ENCODE assay signal across 8 mouse cellular contexts in the genomic region with DNA sequence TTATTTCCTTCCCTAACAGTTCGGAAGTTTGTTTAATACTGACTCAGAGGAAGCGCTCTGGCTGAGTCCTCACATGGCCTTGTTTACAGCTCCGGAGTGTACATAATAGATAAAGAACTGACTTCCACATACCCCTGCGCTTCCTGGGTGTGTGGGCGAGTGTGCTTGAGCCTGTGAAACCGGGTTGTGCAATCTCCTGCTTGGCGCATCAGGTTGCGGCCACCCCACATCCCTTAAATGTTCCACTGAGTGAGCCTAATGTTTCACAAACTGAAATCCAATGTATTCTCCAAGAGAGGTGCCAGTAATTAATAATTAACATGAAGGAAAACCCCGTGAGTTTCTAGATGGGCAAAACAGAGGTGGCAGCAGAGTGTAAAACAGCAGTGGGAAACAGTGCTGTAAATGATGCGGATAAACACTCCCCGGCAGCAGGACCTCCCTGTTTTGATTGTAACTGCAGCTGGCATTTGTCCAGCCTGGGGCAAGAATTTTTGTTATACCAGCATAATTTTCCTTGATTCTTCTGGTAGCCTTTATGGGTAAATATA.
DNase-seq lines count a peak whose midpoint lies in the region; ATAC-seq lines count a peak whose summit lies in the region.

No protein-coding gene starts in this region.

- no peaks in the 10 kb centered on the region for H3K36me3 ChIP-seq in kidney, embryonic 15.5 days
- no peaks in the 10 kb centered on the region for H3K36me3 ChIP-seq in hindbrain, embryonic 14.5 days (replicated peaks; ENCODE audit: control insufficient read depth, insufficient read depth)

- 25% methylated on average over 11 of the region's 11 CpGs for WGBS in kidney, embryonic 15.5 days
- WGBS in hindbrain, embryonic 14.5 days, result 55% methylated on average over 11 of the region's 11 CpGs

- H3K4me3 ChIP-seq in kidney, embryonic 15.5 days (replicated peaks), result no peak overlapping the region
- H3K4me3 ChIP-seq in hindbrain, embryonic 14.5 days (replicated peaks; ENCODE audit: low read length), result no peak overlapping the region

- H3K9ac ChIP-seq in kidney, embryonic 15.5 days, result no peak overlapping the region
- H3K9ac ChIP-seq in hindbrain, embryonic 14.5 days, result no peak overlapping the region

- DNase-seq in right cerebral cortex, adult 2 months (ENCODE audit: low spot score in 2 of 2), result peak; percentile 3 to 21
- DNase-seq in right cerebral cortex, postnatal 25 days, result no peak
- DNase-seq in c-Kit-positive CD71-negative TER-119-negative erythroid progenitor cells, embryonic 14.5 days (ENCODE audit: low read depth), result peak; percentile 30
- peak; percentile 68 for DNase-seq in lung, postnatal 25 days (ENCODE audit: low spot score)
- DNase-seq in hindbrain, embryonic 14.5 days (ENCODE audit: low spot score), result no peak
- DNase-seq in thymus, postnatal 36 days, result no peak
- no peak for DNase-seq in frontal cortex, postnatal 36 days (ENCODE audit: low spot score in 2 of 2)

- ATAC-seq in kidney, embryonic 15.5 days (replicated peaks; ENCODE audit: low FRiP score), result peak; percentile 84
- ATAC-seq in hindbrain, embryonic 14.5 days (ENCODE audit: low FRiP score), result no peak

- H3K27me3 ChIP-seq in kidney, embryonic 15.5 days, result no peaks in the 10 kb centered on the region
- no peaks in the 10 kb centered on the region for H3K27me3 ChIP-seq in hindbrain, embryonic 14.5 days (ENCODE audit: control insufficient read depth, insufficient read depth, low read length)

- peak overlapping the region; percentile 37 for H3K4me2 ChIP-seq in kidney, embryonic 15.5 days
- no peak overlapping the region for H3K4me2 ChIP-seq in hindbrain, embryonic 14.5 days (replicated peaks)

- peaks cover 22% of the 10 kb centered on the region for H3K4me1 ChIP-seq in kidney, embryonic 15.5 days
- H3K4me1 ChIP-seq in hindbrain, embryonic 14.5 days (replicated peaks; ENCODE audit: control insufficient read depth, insufficient read depth, low read length), result no peaks in the 10 kb centered on the region

- H3K27ac ChIP-seq in kidney, embryonic 15.5 days, result peak overlapping the region; percentile 58
- H3K27ac ChIP-seq in hindbrain, embryonic 14.5 days, result no peak overlapping the region

- no peaks in the 10 kb centered on the region for H3K9me3 ChIP-seq in kidney, embryonic 15.5 days (replicated peaks)
- H3K9me3 ChIP-seq in hindbrain, embryonic 14.5 days (ENCODE audit: control insufficient read depth, low read length), result no peaks in the 10 kb centered on the region

Comparison
In these comparisons a context has a peak if more than half of its experiments do, and no peak if none do; other contexts are left out.
1. DNase-seq: peak in right cerebral cortex, adult 2 months (2 of 2), c-Kit-positive CD71-negative TER-119-negative erythroid progenitor cells, embryonic 14.5 days (single experiment) and lung, postnatal 25 days (single experiment); none in right cerebral cortex, postnatal 25 days (single experiment), hindbrain, embryonic 14.5 days (single experiment), thymus, postnatal 36 days (0 of 2) and frontal cortex, postnatal 36 days (0 of 2).